Mouse (Mus musculus): ENCODE results near the gene Olfr398.

Olfr398 gene

GRCm38 (mm10) chr11:73990307-73990706 is at the start of gene Olfr398:
Olfr398 (minus strand) TSS chr11:73990407.
- no peak for DNase-seq

- DNase-seq, result peak; percentile 6 to 25
These were observed 2.9 kb upstream of the Olfr398 start for GRCm38 (mm10) chr11:73993115-73993514.

- DNase-seq, result no peak
These were observed 29.7 kb downstream of the Olfr398 start, which contains the start of gene Olfr397 for GRCm38 (mm10) chr11:73960517-73960916. Olfr397 (plus strand) TSS chr11:73960817.

GRCm38 (mm10) chr11:73936377-73936776 is 53.8 kb downstream of the Olfr398 start, which contains the start of gene Olfr23:
Olfr23 (plus strand) TSS chr11:73936677.
- DNase-seq, result no peak
